Mouse (Mus musculus): Measurements from ENCODE around the gene Faap100. TPM values are rescaled to one million over a fixed set of nuclear protein-coding genes. Genes with fewer than 3 reads are reported as not detected.

The Faap100 gene
- polyA plus RNA-seq, 1 experiment from 2014 or later = 36.7 TPM

Small RNAs within 50 kb of the gene (microRNA-seq; reads per million reads assigned to microRNA genes)
- gene Gm23419 (not detected), gene Mir6935 (2.4 reads per million, percentile 5 among the genes with 10 or more reads in this experiment)

Other genes with a start within 250 kb of the Faap100 start
- 96.3 and 100 TPM in 2 replicates for gene Slc38a10, start 227.4 kb downstream of the Faap100 start, polyA plus RNA-seq (2015; fragmentation: Nextera tagmentation; extraction: Ambion mirVana)
- gene Bahcc1, start 145.8 kb downstream of the Faap100 start, polyA plus RNA-seq (2015; fragmentation: Nextera tagmentation; extraction: Ambion mirVana) = 7.0 and 7.5 TPM in 2 replicates
- gene Actg1, start 30.2 kb downstream of the Faap100 start, polyA plus RNA-seq (2015; fragmentation: Nextera tagmentation; extraction: Ambion mirVana) = 2,589 and 2,717 TPM in 2 replicates
- gene Fscn2, start 17.2 kb downstream of the Faap100 start, polyA plus RNA-seq (2015; fragmentation: Nextera tagmentation; extraction: Ambion mirVana) = 0.64 and 0.83 TPM in 2 replicates
- 25.9 and 28.2 TPM in 2 replicates for gene Nploc4, start 58.9 kb upstream of the Faap100 start, polyA plus RNA-seq (2015; fragmentation: Nextera tagmentation; extraction: Ambion mirVana)
- not detected in 2 replicates for gene Tspan10, start 63.9 kb upstream of the Faap100 start, polyA plus RNA-seq (2015; fragmentation: Nextera tagmentation; extraction: Ambion mirVana)
- gene Pde6g, start 74.7 kb upstream of the Faap100 start, polyA plus RNA-seq (2015; fragmentation: Nextera tagmentation; extraction: Ambion mirVana) = 0.21 TPM in 1 of 2 replicates, not detected in the other
- 13.2 and 14.8 TPM in 2 replicates for gene Oxld1, start 79.3 kb upstream of the Faap100 start, polyA plus RNA-seq (2015; fragmentation: Nextera tagmentation; extraction: Ambion mirVana)
- 34.8 and 38.1 TPM in 2 replicates for gene Ccdc137, start 79.4 kb upstream of the Faap100 start, polyA plus RNA-seq (2015; fragmentation: Nextera tagmentation; extraction: Ambion mirVana)
- 40.3 and 44.8 TPM in 2 replicates for gene Arl16, start 88.8 kb upstream of the Faap100 start, polyA plus RNA-seq (2015; fragmentation: Nextera tagmentation; extraction: Ambion mirVana)
- gene Mrpl12, start 105.8 kb upstream of the Faap100 start, polyA plus RNA-seq (2015; fragmentation: Nextera tagmentation; extraction: Ambion mirVana) = 113 and 117 TPM in 2 replicates
- gene Slc25a10, start 113.1 kb upstream of the Faap100 start, polyA plus RNA-seq (2015; fragmentation: Nextera tagmentation; extraction: Ambion mirVana) = 72.5 and 73.8 TPM in 2 replicates
- gene Gcgr, start 151.9 kb upstream of the Faap100 start, polyA plus RNA-seq (2015; fragmentation: Nextera tagmentation; extraction: Ambion mirVana) = 1.4 and 1.7 TPM in 2 replicates
- 184 and 200 TPM in 2 replicates for gene Mcrip1, start 171.0 kb upstream of the Faap100 start, polyA plus RNA-seq (2015; fragmentation: Nextera tagmentation; extraction: Ambion mirVana)
- 0.95 and 2.6 TPM in 2 replicates for gene Ppp1r27, start 172.4 kb upstream of the Faap100 start, polyA plus RNA-seq (2015; fragmentation: Nextera tagmentation; extraction: Ambion mirVana)
- 829 and 841 TPM in 2 replicates for gene P4hb, start 194.5 kb upstream of the Faap100 start, polyA plus RNA-seq (2015; fragmentation: Nextera tagmentation; extraction: Ambion mirVana)
- 654 and 680 TPM in 2 replicates for gene Arhgdia, start 202.9 kb upstream of the Faap100 start, polyA plus RNA-seq (2015; fragmentation: Nextera tagmentation; extraction: Ambion mirVana)
- gene Alyref, start 219.6 kb upstream of the Faap100 start, polyA plus RNA-seq (2015; fragmentation: Nextera tagmentation; extraction: Ambion mirVana) = 82.6 and 266 TPM in 2 replicates
- 215 and 224 TPM in 2 replicates for gene Anapc11, start 219.7 kb upstream of the Faap100 start, polyA plus RNA-seq (2015; fragmentation: Nextera tagmentation; extraction: Ambion mirVana)
- 1.5 and 1.6 TPM in 2 replicates for gene Npb, start 229.7 kb upstream of the Faap100 start, polyA plus RNA-seq (2015; fragmentation: Nextera tagmentation; extraction: Ambion mirVana)
- 104 and 117 TPM in 2 replicates for gene Pcyt2, start 239.2 kb upstream of the Faap100 start, polyA plus RNA-seq (2015; fragmentation: Nextera tagmentation; extraction: Ambion mirVana)
- gene Sirt7, start 246.5 kb upstream of the Faap100 start, polyA plus RNA-seq (2015; fragmentation: Nextera tagmentation; extraction: Ambion mirVana) = 31.8 and 32.5 TPM in 2 replicates